Mouse (Mus musculus): ENCODE data around the gene Ciz1. TPM values are rescaled to one million over a fixed set of nuclear protein-coding genes. Genes with fewer than 3 reads are reported as not detected.

Ciz1 gene
- polyA plus RNA-seq, 1 experiment from 2014 or later, result 35.2 TPM

DNA sequence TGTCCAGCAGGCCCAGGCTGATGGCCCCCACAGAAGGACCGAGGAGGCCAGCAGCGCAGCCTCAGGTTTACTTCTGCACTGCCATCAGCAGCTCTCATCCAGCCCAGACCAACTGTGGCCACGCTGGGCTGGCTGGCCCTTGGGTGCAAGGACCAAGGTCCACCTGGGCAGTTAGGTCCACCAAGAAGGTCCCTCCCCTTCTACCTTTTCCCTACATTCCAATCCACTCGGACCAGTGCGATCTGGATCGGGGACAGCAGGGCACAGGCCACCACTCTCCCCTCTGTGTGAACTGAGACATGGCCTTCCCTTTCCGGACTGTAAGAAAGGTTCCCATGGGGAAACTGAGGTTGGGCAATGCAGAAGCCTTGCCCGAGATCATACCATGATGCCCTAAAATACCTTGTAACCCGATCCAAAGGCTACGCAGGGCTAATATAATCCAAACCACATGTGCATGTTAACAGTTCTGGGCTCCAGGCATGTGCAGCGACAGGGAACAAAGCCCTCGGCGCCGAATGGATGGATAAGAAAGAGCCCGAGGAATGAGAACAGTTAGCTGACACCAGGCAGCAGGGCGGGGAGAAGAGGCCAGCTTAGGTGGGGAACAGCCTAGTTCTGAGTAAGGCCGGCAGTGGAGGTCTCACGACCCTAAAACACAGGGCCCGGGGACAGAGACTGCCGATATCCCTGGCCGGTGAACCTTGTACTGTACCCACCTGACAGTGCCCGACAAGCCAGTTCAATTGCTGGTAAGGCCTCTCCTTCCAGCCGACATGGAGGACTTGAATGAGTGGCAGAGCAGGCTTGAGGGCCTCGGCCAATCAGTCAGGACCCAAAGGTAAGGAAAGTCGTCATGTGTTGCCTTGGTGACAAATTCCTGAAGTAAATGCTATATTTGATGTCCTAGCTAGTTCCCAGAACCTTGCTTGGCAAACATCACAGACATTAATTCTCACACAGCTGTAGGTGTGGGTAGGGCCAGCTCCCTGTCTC lies 56.6 kb downstream of the Ciz1 start:
- Histone ChIP-seq H3K4me1 (no peaks in the 10 kb centered on the region), H3K4me2 (no peak overlapping the region), H3K27me3 (replicated peaks) (no peaks in the 10 kb centered on the region), H3K9ac (0 out of 2 replicates have a peak overlapping the region, but pooled peaks have one; percentile 19), H3K27ac (replicated peaks) (no peak overlapping the region), H3K4me3 (no peak overlapping the region), H3K9me3 (no peaks in the 10 kb centered on the region), H3K36me3 (peaks cover 1% of the 10 kb centered on the region; the same call in 1 of the 2 replicates)
- ATAC-seq (ENCODE audit: extremely low read depth, insufficient number of reproducible peaks, low FRiP score, low TSS enrichment), result no peak
- WGBS, result 61% methylated on average over 25 of the region's 25 CpGs

DNA sequence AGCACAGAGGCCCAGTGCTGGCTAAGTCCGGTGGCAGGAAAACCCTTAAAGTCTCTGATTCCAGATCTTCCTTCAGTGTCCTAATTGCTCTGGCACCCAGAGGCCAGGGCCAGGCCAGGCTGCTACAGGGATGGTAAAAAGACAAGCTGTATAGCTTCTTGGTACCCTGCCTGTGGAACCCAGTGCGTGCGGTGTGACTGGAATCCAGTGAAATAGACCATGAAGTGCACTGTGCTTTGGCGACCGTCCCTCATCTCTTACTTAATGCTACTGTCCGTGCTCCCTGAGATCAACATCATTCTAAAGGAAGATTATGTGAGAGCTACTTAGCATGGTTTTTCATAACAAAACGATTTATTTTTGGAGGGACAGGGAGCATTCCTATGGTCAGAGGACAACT lies 59.3 kb downstream of the Ciz1 start:
- Histone ChIP-seq H3K9me3 (no peaks in the 10 kb centered on the region), H3K9ac (no peak overlapping the region; the same call in 1 of the 2 replicates), H3K4me1 (no peaks in the 10 kb centered on the region), H3K4me3 (no peak overlapping the region), H3K27ac (replicated peaks) (no peak overlapping the region), H3K27me3 (replicated peaks) (no peaks in the 10 kb centered on the region), H3K36me3 (peaks cover 28% of the 10 kb centered on the region), H3K4me2 (no peak overlapping the region)
- WGBS, result 82% methylated on average over 7 of the region's 7 CpGs
- no peak for ATAC-seq (ENCODE audit: extremely low read depth, insufficient number of reproducible peaks, low FRiP score, low TSS enrichment)

- no peaks in the 10 kb centered on the region for H3K4me1 ChIP-seq
- peaks cover 43% of the 10 kb centered on the region for H3K36me3 ChIP-seq
- WGBS, result 74% methylated on average over 6 of the region's 6 CpGs
- ATAC-seq (ENCODE audit: extremely low read depth, insufficient number of reproducible peaks, low FRiP score, low TSS enrichment), result no peak
- H3K9ac ChIP-seq, result no peak overlapping the region
- H3K27me3 ChIP-seq (replicated peaks), result no peaks in the 10 kb centered on the region
- H3K4me3 ChIP-seq, result no peak overlapping the region
- no peaks in the 10 kb centered on the region for H3K9me3 ChIP-seq
- no peak overlapping the region for H3K4me2 ChIP-seq
- H3K27ac ChIP-seq (replicated peaks), result no peak overlapping the region
Observed at GRCm38 (mm10) chr2:32412742-32413531, 60.8 kb downstream of the Ciz1 start.

GRCm38 (mm10) chr2:32413936-32414335 lies 61.8 kb downstream of the Ciz1 start:
- H3K9ac ChIP-seq, result no peak overlapping the region
- 55% methylated on average over 5 of the region's 5 CpGs for WGBS
- no peak for ATAC-seq (ENCODE audit: extremely low read depth, insufficient number of reproducible peaks, low FRiP score, low TSS enrichment)
- no peaks in the 10 kb centered on the region for H3K27me3 ChIP-seq (replicated peaks)
- H3K4me3 ChIP-seq, result no peak overlapping the region
- no peak overlapping the region for H3K27ac ChIP-seq (replicated peaks)
- H3K36me3 ChIP-seq, result peaks cover 53% of the 10 kb centered on the region
- no peaks in the 10 kb centered on the region for H3K9me3 ChIP-seq
- no peaks in the 10 kb centered on the region for H3K4me1 ChIP-seq
- no peak overlapping the region for H3K4me2 ChIP-seq

GRCm38 (mm10) chr2:32415801-32416200 lies 63.7 kb downstream of the Ciz1 start:
- H3K9me3 ChIP-seq, result no peaks in the 10 kb centered on the region
- no peak overlapping the region for H3K4me2 ChIP-seq
- H3K4me1 ChIP-seq, result no peaks in the 10 kb centered on the region
- WGBS, result 91% methylated on average over 12 of the region's 12 CpGs
- no peak for ATAC-seq (ENCODE audit: extremely low read depth, insufficient number of reproducible peaks, low FRiP score, low TSS enrichment)
- peaks cover 72% of the 10 kb centered on the region for H3K36me3 ChIP-seq
- no peak overlapping the region for H3K4me3 ChIP-seq
- no peak overlapping the region for H3K27ac ChIP-seq (replicated peaks)
- H3K9ac ChIP-seq, result no peak overlapping the region
- H3K27me3 ChIP-seq (replicated peaks), result no peaks in the 10 kb centered on the region

- Histone ChIP-seq H3K4me1 (peaks cover 1% of the 10 kb centered on the region), H3K9me3 (no peaks in the 10 kb centered on the region), H3K27me3 (replicated peaks) (no peaks in the 10 kb centered on the region), H3K9ac (no peak overlapping the region), H3K27ac (replicated peaks) (no peak overlapping the region), H3K4me3 (no peak overlapping the region), H3K4me2 (no peak overlapping the region), H3K36me3 (peaks cover 76% of the 10 kb centered on the region)
- ATAC-seq (ENCODE audit: extremely low read depth, insufficient number of reproducible peaks, low FRiP score, low TSS enrichment), result no peak
- WGBS, result 75% methylated on average over 2 of the region's 2 CpGs
Observed at GRCm38 (mm10) chr2:32416556-32416955, 64.4 kb downstream of the Ciz1 start.

GRCm38 (mm10) chr2:32417486-32417885 lies 65.4 kb downstream of the Ciz1 start:
- Histone ChIP-seq H3K4me2 (no peak overlapping the region), H3K4me3 (no peak overlapping the region), H3K4me1 (peaks cover 10% of the 10 kb centered on the region), H3K27ac (replicated peaks) (no peak overlapping the region), H3K9ac (no peak overlapping the region), H3K36me3 (peaks cover 76% of the 10 kb centered on the region), H3K9me3 (no peaks in the 10 kb centered on the region), H3K27me3 (replicated peaks) (no peaks in the 10 kb centered on the region)
- ATAC-seq (ENCODE audit: extremely low read depth, insufficient number of reproducible peaks, low FRiP score, low TSS enrichment), result no peak
- WGBS, result 89% methylated on average over 8 of the region's 8 CpGs

DNA sequence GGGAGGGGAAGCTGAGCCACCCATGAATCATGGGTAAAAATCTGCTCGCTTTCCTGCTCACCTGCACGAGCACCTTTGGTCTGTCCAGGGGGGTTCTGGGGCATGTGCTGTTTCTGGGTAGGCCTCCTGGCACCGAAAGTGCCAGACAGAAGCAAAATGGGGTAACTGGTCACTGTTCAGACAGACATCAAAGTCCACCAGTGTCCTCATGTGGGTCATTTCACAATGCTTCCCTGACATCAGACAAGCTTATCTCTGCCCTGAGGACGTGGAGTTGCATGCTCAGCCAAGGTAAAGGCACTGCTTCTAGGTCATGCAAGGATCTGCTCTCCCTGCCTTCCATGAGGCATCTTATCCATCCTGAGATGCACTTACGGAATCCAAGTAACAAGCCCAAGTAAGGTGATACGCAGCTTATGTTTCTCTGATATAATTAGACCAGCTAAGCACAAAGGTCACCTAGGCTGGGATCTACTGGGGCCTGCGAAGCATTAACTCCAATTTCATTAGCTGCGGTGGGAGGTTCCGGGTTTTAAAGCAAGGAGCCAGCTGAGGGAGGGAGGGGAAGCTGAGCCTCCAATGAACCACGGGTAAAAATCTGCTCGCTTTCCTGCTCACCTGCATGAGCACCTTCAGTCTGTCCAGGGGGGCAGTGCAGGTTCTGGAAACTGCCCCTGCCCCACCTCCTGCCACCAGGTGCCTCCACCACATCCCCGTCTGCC lies 66.5 kb downstream of the Ciz1 start:
- 81% methylated on average over 12 of the region's 12 CpGs for WGBS
- no peak overlapping the region for H3K4me3 ChIP-seq

DNA sequence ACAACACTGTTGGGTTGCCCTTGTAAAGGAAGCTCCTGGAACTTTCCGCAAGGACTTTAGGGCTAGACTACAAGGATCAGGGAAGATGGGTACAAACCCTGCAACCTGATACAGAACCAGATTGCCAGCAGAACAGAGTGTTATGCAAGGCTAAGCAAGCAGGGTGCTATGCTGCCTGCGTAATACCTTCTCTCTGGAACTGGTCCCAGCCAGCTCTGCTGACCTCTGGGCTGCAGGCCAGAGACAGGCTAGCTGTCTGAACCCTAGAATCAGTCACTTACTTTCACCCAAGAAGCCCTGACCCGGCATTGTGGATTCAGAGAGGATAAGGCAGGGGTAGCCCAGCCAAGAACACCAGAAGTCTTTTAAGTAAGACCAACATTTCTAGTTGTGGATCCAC lies 67.2 kb downstream of the Ciz1 start:
- Histone ChIP-seq H3K27ac (replicated peaks) (no peak overlapping the region), H3K4me3 (no peak overlapping the region), H3K9me3 (no peaks in the 10 kb centered on the region), H3K4me1 (peaks cover 28% of the 10 kb centered on the region), H3K27me3 (replicated peaks) (no peaks in the 10 kb centered on the region), H3K4me2 (no peak overlapping the region), H3K9ac (no peak overlapping the region), H3K36me3 (peaks cover 69% of the 10 kb centered on the region)
- WGBS, result 87% methylated on average over 3 of the region's 3 CpGs
- ATAC-seq (ENCODE audit: extremely low read depth, insufficient number of reproducible peaks, low FRiP score, low TSS enrichment), result no peak

More for the DNA sequence above, 66.5 kb downstream of the Ciz1 start:
- peaks cover 21% of the 10 kb centered on the region for H3K4me1 ChIP-seq
- ATAC-seq (ENCODE audit: extremely low read depth, insufficient number of reproducible peaks, low FRiP score, low TSS enrichment), result no peak
- no peaks in the 10 kb centered on the region for H3K9me3 ChIP-seq
- H3K9ac ChIP-seq, result no peak overlapping the region
- H3K4me2 ChIP-seq, result no peak overlapping the region
- no peaks in the 10 kb centered on the region for H3K27me3 ChIP-seq (replicated peaks)
- H3K36me3 ChIP-seq, result peaks cover 76% of the 10 kb centered on the region
- no peak overlapping the region for H3K27ac ChIP-seq (replicated peaks)

- ATAC-seq (ENCODE audit: extremely low read depth, insufficient number of reproducible peaks, low FRiP score, low TSS enrichment), result no peak
- no peak overlapping the region for H3K4me2 ChIP-seq
- H3K27ac ChIP-seq (replicated peaks), result no peak overlapping the region
- no peaks in the 10 kb centered on the region for H3K27me3 ChIP-seq (replicated peaks)
- WGBS, result 82% methylated on average over 12 of the region's 12 CpGs
- H3K4me1 ChIP-seq, result peaks cover 36% of the 10 kb centered on the region
- H3K4me3 ChIP-seq, result no peak overlapping the region
- H3K36me3 ChIP-seq, result peaks cover 61% of the 10 kb centered on the region
- no peaks in the 10 kb centered on the region for H3K9me3 ChIP-seq
- H3K9ac ChIP-seq, result no peak overlapping the region
Observed at GRCm38 (mm10) chr2:32420066-32420608, 68.0 kb downstream of the Ciz1 start.

GRCm38 (mm10) chr2:32420647-32421046 lies 68.5 kb downstream of the Ciz1 start:
- H3K27me3 ChIP-seq (replicated peaks), result no peaks in the 10 kb centered on the region
- no peak overlapping the region for H3K27ac ChIP-seq (replicated peaks)
- no peaks in the 10 kb centered on the region for H3K9me3 ChIP-seq
- peaks cover 56% of the 10 kb centered on the region for H3K36me3 ChIP-seq
- no peak overlapping the region for H3K9ac ChIP-seq
- H3K4me1 ChIP-seq, result peaks cover 41% of the 10 kb centered on the region
- WGBS, result 82% methylated on average over 6 of the region's 6 CpGs
- ATAC-seq (ENCODE audit: extremely low read depth, insufficient number of reproducible peaks, low FRiP score, low TSS enrichment), result no peak
- no peak overlapping the region for H3K4me3 ChIP-seq
- H3K4me2 ChIP-seq, result no peak overlapping the region
